Mouse (Mus musculus) heart, postnatal 10 days (tissue): Measurements from ENCODE around the gene Gm21776. TPM values are rescaled to one million over a fixed set of nuclear protein-coding genes. Genes with fewer than 3 reads are reported as not detected.
"Not testable (repeated sequence)": the region's sequence is repeated elsewhere in the genome, so short reads cannot be mapped to it uniquely, and the experiment has no call there.

Experiments
- DNase-seq, 2 experiments: peaks; one replicate each; pipeline ENCODE4 v3.0.0; 2021
- intact Hi-C: fragments of 180-260 bp; cut with DNase I; formaldehyde crosslinking; loops from one replicate; pipeline ENCODE4 v1.15.1; 2025
- total RNA-seq, 2 experiments: library from RNA; stranded (reverse); gene quantifications; 2 replicates each; pipeline ENCODE4 v1.2.3; 2021

The Gm21776 gene
- total RNA-seq: not detected

GRCm38 (mm10) chrY:76378362-76378761, at the start of gene Gm21776:
Gene Gm21776 (plus strand): TSS chrY:76378662.
- intact Hi-C loops, DNase-seq: not testable (repeated sequence)
